Mouse (Mus musculus): ENCODE measurements at regions not wholly inside any gene's neighbourhood (a gene's known extent, or its start where the extent isn't known, plus 50 kb on each side); places are given as distances from the start of the nearest gene placed in this dataset.

GRCm38 (mm10) chr1:81794771-81795170 lies 438.1 kb upstream of the Gm9747 start:
- Histone ChIP-seq H3K36me3 (ENCODE audit: control insufficient read depth, insufficient read depth, low read length) (no peaks in the 10 kb centered on the region), H3K4me3 (ENCODE audit: low read depth, low read length) (no peak overlapping the region), H3K4me2 (no peak overlapping the region), H3K27ac (ENCODE audit: low read depth, low read length) (no peak overlapping the region), H3K4me1 (replicated peaks; ENCODE audit: control insufficient read depth, insufficient read depth, low read length) (no peaks in the 10 kb centered on the region), H3K9me3 (ENCODE audit: control insufficient read depth, low read length) (no peaks in the 10 kb centered on the region), H3K27me3 (replicated peaks; ENCODE audit: control insufficient read depth, insufficient read depth, low read length) (no peaks in the 10 kb centered on the region), H3K9ac (ENCODE audit: low read depth, low read length) (no peak overlapping the region)
- 61% methylated on average over 2 of the region's 2 CpGs for WGBS
- DNase-seq (ENCODE audit: low spot score) (no peak), ATAC-seq (replicated peaks; ENCODE audit: low FRiP score) (no peak)

DNA sequence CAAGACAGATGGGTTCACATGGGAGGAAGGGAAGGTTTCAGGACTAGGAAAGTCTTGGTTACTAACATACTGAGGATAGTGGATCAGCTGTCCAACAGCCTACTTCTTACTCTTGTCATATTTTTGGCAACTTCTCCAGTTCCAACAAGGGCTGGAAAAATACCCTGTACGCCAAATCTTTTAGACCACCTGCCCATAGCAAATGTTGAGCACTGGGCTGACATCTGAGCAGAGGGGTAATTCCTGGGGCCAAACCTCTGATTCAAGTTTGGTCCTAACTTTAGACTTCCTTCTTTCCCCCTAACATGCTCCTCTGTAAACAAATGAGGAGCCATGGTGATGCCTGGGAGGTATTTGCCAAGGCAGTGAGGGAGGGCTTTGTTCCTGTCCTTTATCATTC lies 437.5 kb upstream of the Gm9747 start:
- H3K27ac ChIP-seq (ENCODE audit: low read depth, low read length), result no peak overlapping the region
- WGBS, result 79% methylated on average over 1 of the region's 1 CpGs
- no peaks in the 10 kb centered on the region for H3K36me3 ChIP-seq (ENCODE audit: control insufficient read depth, insufficient read depth, low read length)
- no peaks in the 10 kb centered on the region for H3K27me3 ChIP-seq (replicated peaks; ENCODE audit: control insufficient read depth, insufficient read depth, low read length)
- no peak for DNase-seq (ENCODE audit: low spot score)
- no peaks in the 10 kb centered on the region for H3K9me3 ChIP-seq (ENCODE audit: control insufficient read depth, low read length)
- H3K4me2 ChIP-seq, result no peak overlapping the region
- H3K9ac ChIP-seq (ENCODE audit: low read depth, low read length), result no peak overlapping the region
- no peak overlapping the region for H3K4me3 ChIP-seq (ENCODE audit: low read depth, low read length)
- no peaks in the 10 kb centered on the region for H3K4me1 ChIP-seq (replicated peaks; ENCODE audit: control insufficient read depth, insufficient read depth, low read length)
- ATAC-seq (replicated peaks; ENCODE audit: low FRiP score), result no peak

DNA sequence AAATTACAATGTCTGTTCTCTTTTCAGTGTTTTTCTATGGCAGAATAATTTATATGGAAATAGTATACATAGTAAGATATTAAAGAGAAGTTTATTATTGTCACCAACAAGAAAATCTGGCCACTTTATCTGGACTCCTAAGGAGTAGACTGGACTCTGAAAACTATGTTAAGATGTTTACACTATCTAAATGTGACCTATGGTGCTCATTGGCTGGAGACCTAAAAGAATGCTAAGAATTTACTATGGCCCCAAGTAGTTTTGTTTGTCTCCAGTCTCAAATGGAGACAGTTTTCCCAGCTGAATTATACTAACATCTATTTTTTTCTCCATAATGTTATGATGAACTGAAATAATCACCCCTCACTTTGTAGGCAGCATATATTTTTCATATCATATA lies 421.3 kb upstream of the Gm9747 start:
- Histone ChIP-seq H3K9ac (ENCODE audit: low read depth, low read length) (no peak overlapping the region), H3K27me3 (replicated peaks; ENCODE audit: control insufficient read depth, insufficient read depth, low read length) (no peaks in the 10 kb centered on the region), H3K27ac (ENCODE audit: low read depth, low read length) (no peak overlapping the region), H3K4me2 (no peak overlapping the region), H3K4me1 (replicated peaks; ENCODE audit: control insufficient read depth, insufficient read depth, low read length) (no peaks in the 10 kb centered on the region), H3K4me3 (ENCODE audit: low read depth, low read length) (no peak overlapping the region), H3K9me3 (ENCODE audit: control insufficient read depth, low read length) (no peaks in the 10 kb centered on the region), H3K36me3 (ENCODE audit: control insufficient read depth, insufficient read depth, low read length) (no peaks in the 10 kb centered on the region)
- ATAC-seq (replicated peaks; ENCODE audit: low FRiP score) (no peak), DNase-seq (ENCODE audit: low spot score) (no peak)

- DNase-seq (ENCODE audit: low spot score) (no peak), ATAC-seq (replicated peaks; ENCODE audit: low FRiP score) (no peak)
- Histone ChIP-seq H3K4me3 (ENCODE audit: low read depth, low read length) (no peak overlapping the region), H3K4me2 (no peak overlapping the region), H3K9me3 (ENCODE audit: control insufficient read depth, low read length) (no peaks in the 10 kb centered on the region), H3K27ac (ENCODE audit: low read depth, low read length) (no peak overlapping the region), H3K36me3 (ENCODE audit: control insufficient read depth, insufficient read depth, low read length) (no peaks in the 10 kb centered on the region), H3K9ac (ENCODE audit: low read depth, low read length) (no peak overlapping the region), H3K27me3 (replicated peaks; ENCODE audit: control insufficient read depth, insufficient read depth, low read length) (no peaks in the 10 kb centered on the region), H3K4me1 (replicated peaks; ENCODE audit: control insufficient read depth, insufficient read depth, low read length) (no peaks in the 10 kb centered on the region)
Measured at GRCm38 (mm10) chr1:81818884-81819283, 414.0 kb upstream of the Gm9747 start.

GRCm38 (mm10) chr1:81841966-81842365 lies 390.9 kb upstream of the Gm9747 start:
- Histone ChIP-seq H3K27me3 (replicated peaks; ENCODE audit: control insufficient read depth, insufficient read depth, low read length) (no peaks in the 10 kb centered on the region), H3K27ac (ENCODE audit: low read depth, low read length) (no peak overlapping the region), H3K9me3 (ENCODE audit: control insufficient read depth, low read length) (no peaks in the 10 kb centered on the region), H3K36me3 (ENCODE audit: control insufficient read depth, insufficient read depth, low read length) (no peaks in the 10 kb centered on the region), H3K4me2 (no peak overlapping the region), H3K4me1 (replicated peaks; ENCODE audit: control insufficient read depth, insufficient read depth, low read length) (no peaks in the 10 kb centered on the region), H3K4me3 (ENCODE audit: low read depth, low read length) (no peak overlapping the region), H3K9ac (ENCODE audit: low read depth, low read length) (no peak overlapping the region)
- 67% methylated on average over 3 of the region's 3 CpGs for WGBS
- DNase-seq (ENCODE audit: low spot score), result no peak
- ATAC-seq (replicated peaks; ENCODE audit: low FRiP score), result no peak

DNA sequence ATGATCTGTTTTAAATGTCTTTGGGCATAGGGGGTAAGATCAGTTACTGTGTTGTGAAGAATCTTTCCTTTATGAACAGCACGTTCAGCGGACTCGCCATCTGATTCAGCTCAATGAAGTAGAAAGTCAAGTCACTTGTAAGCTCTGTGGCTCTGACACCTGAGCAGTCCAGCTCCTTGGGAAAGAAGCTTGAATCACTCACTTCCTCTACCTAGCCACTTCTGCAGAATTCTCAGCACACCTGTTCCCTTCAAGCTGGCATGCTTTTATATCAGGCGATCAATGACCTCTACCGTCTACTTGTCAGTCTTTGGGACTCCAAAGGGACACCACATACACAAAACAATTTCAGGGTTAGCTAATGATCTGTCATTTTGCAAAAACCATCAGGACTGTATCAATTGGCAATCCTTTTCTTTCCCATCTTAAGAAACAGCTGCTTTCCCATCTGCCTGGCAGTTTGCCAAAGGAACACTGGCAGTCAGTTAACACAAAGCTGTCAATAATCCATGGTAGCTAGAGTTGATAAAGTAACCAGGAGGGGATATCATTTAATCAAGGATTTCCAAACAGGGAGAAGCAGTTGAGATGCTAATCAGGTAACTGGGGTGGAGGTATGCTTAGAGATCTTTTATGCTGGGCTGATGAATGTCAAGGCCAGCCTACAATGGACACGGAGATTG lies 382.3 kb upstream of the Gm9747 start:
- Histone ChIP-seq H3K9ac (ENCODE audit: low read depth, low read length) (no peak overlapping the region), H3K36me3 (ENCODE audit: control insufficient read depth, insufficient read depth, low read length) (no peaks in the 10 kb centered on the region), H3K4me2 (no peak overlapping the region), H3K9me3 (ENCODE audit: control insufficient read depth, low read length) (no peaks in the 10 kb centered on the region), H3K27me3 (replicated peaks; ENCODE audit: control insufficient read depth, insufficient read depth, low read length) (no peaks in the 10 kb centered on the region), H3K4me3 (ENCODE audit: low read depth, low read length) (no peak overlapping the region), H3K4me1 (replicated peaks; ENCODE audit: control insufficient read depth, insufficient read depth, low read length) (no peaks in the 10 kb centered on the region), H3K27ac (ENCODE audit: low read depth, low read length) (no peak overlapping the region)
- DNase-seq (ENCODE audit: low spot score) (no peak), ATAC-seq (replicated peaks; ENCODE audit: low FRiP score) (no peak)
- 85% methylated on average over 6 of the region's 6 CpGs for WGBS

- H3K9me3 ChIP-seq (ENCODE audit: control insufficient read depth, low read length), result no peaks in the 10 kb centered on the region
- DNase-seq (ENCODE audit: low spot score) (no peak), ATAC-seq (replicated peaks; ENCODE audit: low FRiP score) (no peak)
- no peaks in the 10 kb centered on the region for H3K4me1 ChIP-seq (replicated peaks; ENCODE audit: control insufficient read depth, insufficient read depth, low read length)
- H3K4me2 ChIP-seq, result no peak overlapping the region
- H3K27me3 ChIP-seq (replicated peaks; ENCODE audit: control insufficient read depth, insufficient read depth, low read length), result no peaks in the 10 kb centered on the region
- no peak overlapping the region for H3K4me3 ChIP-seq (ENCODE audit: low read depth, low read length)
- H3K9ac ChIP-seq (ENCODE audit: low read depth, low read length), result no peak overlapping the region
- no peak overlapping the region for H3K27ac ChIP-seq (ENCODE audit: low read depth, low read length)
- WGBS, result 60% methylated on average over 2 of the region's 2 CpGs
- H3K36me3 ChIP-seq (ENCODE audit: control insufficient read depth, insufficient read depth, low read length), result no peaks in the 10 kb centered on the region
Measured at GRCm38 (mm10) chr1:81859464-81859863, 373.4 kb upstream of the Gm9747 start.

DNA sequence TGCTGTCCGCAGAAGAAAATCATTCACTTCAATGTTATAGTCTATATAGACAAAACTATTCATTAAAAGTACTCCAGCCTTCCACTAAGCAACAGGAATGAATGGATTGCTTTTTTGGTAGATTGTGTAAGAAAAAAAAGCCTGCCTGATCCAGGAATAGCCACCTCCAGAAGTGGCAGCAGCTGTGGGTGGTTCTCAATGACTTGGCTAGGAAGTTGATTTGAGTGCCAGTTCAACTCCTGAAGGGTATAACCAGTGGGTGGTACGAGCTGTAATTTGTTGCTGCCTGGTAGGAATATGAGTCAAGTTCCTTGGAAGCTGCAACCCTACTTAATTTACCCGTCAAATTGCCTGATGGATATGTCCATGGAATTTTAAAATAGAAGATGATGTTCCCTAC lies 368.3 kb upstream of the Gm9747 start:
- Histone ChIP-seq H3K27me3 (replicated peaks; ENCODE audit: control insufficient read depth, insufficient read depth, low read length) (no peaks in the 10 kb centered on the region), H3K9me3 (ENCODE audit: control insufficient read depth, low read length) (no peaks in the 10 kb centered on the region), H3K27ac (ENCODE audit: low read depth, low read length) (no peak overlapping the region)

DNA sequence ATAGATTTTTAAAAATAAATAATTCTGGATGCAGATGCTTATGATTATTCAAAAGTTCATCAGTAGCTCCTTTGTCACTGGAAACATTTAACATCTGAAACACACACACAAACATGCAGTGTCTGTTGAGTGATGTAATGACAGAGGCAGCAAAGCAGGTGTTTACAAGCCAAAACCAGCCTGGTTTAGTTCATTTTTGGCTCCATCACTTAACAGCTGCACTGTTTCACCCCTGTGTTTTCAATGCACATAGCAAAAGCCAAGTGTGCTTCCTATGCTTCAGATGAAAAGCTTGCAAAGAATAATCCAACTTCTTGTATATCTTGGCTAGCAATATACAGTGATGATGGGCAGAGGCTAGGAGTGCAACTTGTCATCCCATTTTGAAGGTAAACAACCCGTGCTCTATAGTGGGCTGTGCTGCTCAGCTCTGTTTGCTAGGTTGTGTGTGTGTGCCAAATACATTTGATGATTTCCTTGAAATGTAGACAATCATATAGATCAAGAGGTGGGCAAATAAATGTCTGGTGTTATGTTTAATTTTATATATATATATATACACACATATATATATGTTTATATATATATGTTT lies 345.9 kb upstream of the Gm9747 start:
- H3K4me1 ChIP-seq (replicated peaks; ENCODE audit: control insufficient read depth, insufficient read depth, low read length), result no peaks in the 10 kb centered on the region
- 69% methylated on average over 1 of the region's 1 CpGs for WGBS
- H3K9me3 ChIP-seq (ENCODE audit: control insufficient read depth, low read length), result no peaks in the 10 kb centered on the region
- DNase-seq (ENCODE audit: low spot score) (no peak), ATAC-seq (replicated peaks; ENCODE audit: low FRiP score) (no peak)
- H3K4me3 ChIP-seq (ENCODE audit: low read depth, low read length), result no peak overlapping the region
- no peak overlapping the region for H3K27ac ChIP-seq (ENCODE audit: low read depth, low read length)
- H3K27me3 ChIP-seq (replicated peaks; ENCODE audit: control insufficient read depth, insufficient read depth, low read length), result no peaks in the 10 kb centered on the region
- no peak overlapping the region for H3K4me2 ChIP-seq
- no peak overlapping the region for H3K9ac ChIP-seq (ENCODE audit: low read depth, low read length)
- no peaks in the 10 kb centered on the region for H3K36me3 ChIP-seq (ENCODE audit: control insufficient read depth, insufficient read depth, low read length)

More for the DNA sequence above, 368.3 kb upstream of the Gm9747 start:
- no peak overlapping the region for H3K4me3 ChIP-seq (ENCODE audit: low read depth, low read length)
- 73% methylated on average over 3 of the region's 3 CpGs for WGBS
- no peak for ATAC-seq (replicated peaks; ENCODE audit: low FRiP score)
- no peak for DNase-seq (ENCODE audit: low spot score)
- H3K36me3 ChIP-seq (ENCODE audit: control insufficient read depth, insufficient read depth, low read length), result no peaks in the 10 kb centered on the region
- H3K4me2 ChIP-seq, result no peak overlapping the region
- H3K9ac ChIP-seq (ENCODE audit: low read depth, low read length), result no peak overlapping the region
- no peaks in the 10 kb centered on the region for H3K4me1 ChIP-seq (replicated peaks; ENCODE audit: control insufficient read depth, insufficient read depth, low read length)

All from liver, embryonic 11.5 days (tissue).